Mouse (Mus musculus): Measurements from ENCODE around the gene Avpi1.
A peak's percentile ranks its signal among the peaks of the same experiment; 100 is the strongest.

Avpi1 gene

GRCm38 (mm10) chr19:42128787-42129508 is at the start of gene Avpi1:
Gene Avpi1 (minus strand): TSS chr19:42129059.
- peak; percentile 95 for DNase-seq (ENCODE audit: low read depth, low spot score)

- DNase-seq (ENCODE audit: low read depth, low spot score), result no peak
Measured at GRCm38 (mm10) chr19:42177461-42177860, 48.6 kb upstream of the Avpi1 start.

- DNase-seq (ENCODE audit: low read depth, low spot score), result no peak
Measured at GRCm38 (mm10) chr19:42176841-42177240, 48.0 kb upstream of the Avpi1 start.

DNA sequence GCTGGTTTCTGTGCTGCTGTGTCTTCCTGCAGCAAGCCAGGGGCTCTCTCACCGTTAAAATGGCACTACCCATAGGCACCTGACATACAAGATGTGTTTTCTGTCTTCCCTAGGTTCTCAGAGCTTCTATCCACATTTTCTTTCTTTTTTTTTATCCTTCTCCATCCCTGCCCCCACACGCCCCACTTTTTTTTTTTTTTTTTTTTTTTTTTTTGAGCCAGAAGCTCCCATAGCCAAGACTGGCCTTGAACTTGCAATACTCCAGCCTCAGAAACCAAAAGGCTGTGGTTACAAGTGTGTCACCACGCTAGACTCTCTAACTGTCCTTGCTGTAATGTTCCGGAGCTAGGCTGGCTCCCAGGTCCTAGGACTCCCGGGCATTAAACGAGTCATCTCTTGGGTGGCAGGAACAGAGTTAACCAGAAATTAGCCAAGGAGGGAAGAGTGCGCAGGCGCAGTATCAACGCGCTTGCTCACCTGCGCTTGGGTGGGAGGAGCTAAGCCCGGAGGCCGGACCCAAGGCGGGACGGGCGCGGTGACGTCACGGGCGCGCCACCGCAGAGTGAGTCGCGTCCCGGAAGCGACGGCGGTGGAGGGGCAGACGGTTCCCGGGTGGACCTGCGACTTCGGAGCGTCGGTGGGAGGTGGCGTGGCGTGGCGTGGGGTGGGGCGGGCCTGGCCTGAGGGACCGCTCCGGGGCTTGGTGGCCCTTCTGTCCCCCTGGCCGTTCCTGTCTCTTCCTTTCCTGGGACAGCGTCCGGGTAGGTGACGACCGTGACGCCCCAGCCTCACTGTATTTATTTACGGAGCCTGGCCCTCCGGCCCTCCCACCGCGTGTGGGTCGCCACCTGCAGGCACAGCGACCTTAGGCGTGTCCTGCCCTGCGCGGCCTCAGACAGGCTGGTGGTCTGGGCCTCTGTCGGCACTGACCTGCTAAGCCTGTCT is 41.4 kb upstream of the Avpi1 start:
- DNase-seq (ENCODE audit: low read depth, low spot score), result peak; percentile 85

GRCm38 (mm10) chr19:42169322-42169975 is 40.6 kb upstream of the Avpi1 start:
- DNase-seq (ENCODE audit: low read depth, low spot score), result no peak

GRCm38 (mm10) chr19:42167489-42167888 is 38.6 kb upstream of the Avpi1 start:
- DNase-seq (ENCODE audit: low read depth, low spot score), result no peak

- no peak for DNase-seq (ENCODE audit: low read depth, low spot score)
Measured at GRCm38 (mm10) chr19:42166766-42167165, 37.9 kb upstream of the Avpi1 start.

DNA sequence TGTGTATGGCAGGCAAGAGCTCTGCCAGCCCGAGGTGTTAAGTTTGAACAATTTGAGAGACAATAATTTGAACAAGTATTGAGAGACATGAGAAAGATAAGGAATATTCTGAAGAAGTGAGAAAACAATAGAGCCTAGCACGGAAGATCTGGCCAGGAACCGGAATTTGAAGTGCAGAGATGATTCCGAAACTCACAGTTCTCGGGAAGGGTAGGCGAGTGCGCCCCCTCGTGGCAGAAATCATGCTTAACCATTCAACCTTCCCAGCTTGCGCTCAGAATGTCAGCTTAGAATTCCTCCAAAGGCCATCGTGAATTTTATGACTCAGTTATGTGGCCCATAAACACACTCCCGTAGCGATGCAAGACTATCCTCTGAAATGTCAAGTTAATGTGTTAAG is 37.3 kb upstream of the Avpi1 start:
- DNase-seq (ENCODE audit: low read depth, low spot score), result no peak

DNA sequence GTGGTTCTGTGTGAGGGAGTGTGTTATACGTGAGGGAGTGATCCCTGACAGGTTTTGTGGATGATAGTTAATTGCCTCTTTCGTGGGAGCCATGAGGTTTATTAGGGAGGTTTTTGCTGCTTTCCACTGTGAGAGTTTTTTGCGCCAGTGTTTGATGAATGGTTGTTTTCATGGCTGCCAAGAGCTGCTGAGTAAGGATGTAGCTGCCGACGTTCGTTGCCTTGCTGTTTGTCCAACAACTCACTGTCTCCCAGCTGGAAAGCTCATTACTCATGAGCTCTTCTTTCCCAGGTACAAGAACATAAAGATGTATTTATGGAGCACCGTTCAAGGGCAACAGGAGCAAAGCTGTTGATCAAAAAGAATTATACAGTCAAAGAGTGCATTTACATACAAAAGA is 35.3 kb upstream of the Avpi1 start:
- no peak for DNase-seq (ENCODE audit: low read depth, low spot score)

DNA sequence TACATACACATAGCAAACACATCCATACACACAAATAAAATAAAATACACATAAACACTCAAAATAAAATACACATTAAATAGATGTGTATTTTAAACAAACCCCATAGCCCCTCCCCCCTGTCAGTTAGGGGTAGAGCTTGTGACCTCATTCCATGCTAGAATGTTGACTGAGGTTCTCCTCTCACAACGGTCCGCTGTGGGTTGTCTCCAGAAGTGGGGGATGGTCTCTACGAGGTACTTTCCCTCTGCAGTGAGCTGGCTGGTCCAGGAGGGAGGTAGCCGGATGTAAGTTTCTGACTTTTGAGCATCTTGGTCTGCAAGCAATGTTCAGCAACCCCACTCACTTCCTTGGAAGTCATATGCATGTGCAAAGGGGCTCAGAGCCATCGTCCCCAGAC is 34.9 kb upstream of the Avpi1 start, which contains the start of gene Zfyve27:
Gene Zfyve27, plus strand, starts transcription at position 188 of the 400 bp plus-strand sequence.
- DNase-seq (ENCODE audit: low read depth, low spot score), result no peak

DNA sequence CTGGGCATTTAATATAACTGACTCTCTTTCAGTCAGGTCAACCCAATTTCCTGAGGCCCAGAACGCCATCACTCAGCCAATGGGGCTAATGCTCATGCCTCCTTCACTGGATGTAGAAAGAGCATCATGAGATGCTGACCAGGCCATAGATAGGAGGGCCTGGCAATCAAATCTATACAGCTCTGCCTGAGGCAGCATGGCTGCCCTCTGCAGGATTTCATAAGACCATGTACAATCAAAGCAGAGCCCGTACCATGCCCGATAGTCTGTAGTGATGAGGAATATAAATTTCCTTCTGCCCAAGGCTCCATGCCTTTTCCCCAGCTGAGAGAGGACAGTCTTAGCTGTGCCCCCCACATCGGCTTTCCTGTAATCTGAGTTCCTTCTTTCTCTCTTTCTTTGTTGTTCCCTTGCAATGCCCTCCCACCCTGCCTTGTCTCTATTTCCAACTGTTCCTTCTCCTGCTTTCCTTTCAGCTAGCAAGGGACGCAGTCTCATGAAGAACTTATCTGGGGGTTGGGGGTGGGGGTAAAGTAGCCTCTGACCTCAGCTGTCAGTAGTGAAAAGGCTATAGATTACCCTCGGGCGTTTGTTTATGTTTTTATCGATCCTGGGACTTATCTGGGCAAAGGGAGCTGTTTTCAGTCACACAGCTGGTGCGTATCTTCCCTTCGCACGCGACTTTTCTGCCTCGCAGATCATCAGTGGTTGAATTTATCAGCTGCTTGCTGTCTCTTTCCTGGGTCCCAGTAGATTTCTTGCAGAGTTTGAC is 29.6 kb upstream of the Avpi1 start:
- DNase-seq (ENCODE audit: low read depth, low spot score), result no peak

DNA sequence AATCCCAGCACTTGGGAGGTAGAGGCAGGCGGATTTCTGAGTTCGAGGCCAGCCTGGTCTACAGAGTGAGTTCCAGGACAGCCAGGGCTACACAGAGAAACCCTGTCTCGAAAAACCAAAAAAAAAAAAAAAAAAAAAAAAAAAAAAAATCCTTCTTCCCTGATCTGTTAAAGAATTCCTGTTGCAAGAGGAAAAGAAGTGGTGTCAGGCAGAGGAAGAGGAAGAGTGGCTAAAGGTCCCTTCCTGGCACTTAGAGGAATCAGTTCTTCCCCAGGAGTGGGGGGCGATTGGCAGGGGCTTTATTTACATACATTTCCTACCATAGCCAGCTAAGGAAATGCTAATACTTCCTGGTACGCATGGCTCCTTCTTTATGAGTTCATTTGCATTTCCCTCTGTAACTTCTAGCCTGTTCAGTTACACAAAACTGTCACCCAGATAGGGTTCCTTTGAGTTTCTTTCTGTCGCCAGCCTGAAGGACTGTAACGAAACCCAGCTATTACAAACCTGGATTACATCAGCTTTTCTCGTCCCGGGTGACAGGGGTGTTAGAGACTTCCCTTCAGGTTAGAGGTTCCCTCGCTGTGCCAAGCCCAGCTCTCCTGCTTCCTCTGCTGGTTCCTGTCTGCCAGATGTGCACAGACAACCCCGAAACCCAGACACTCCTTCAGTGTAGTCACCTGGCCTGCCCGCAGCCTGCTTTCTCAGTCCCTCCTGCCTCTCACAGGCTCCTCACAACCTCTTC is 28.8 kb upstream of the Avpi1 start:
- no peak for DNase-seq (ENCODE audit: low read depth, low spot score)

- no peak for DNase-seq (ENCODE audit: low read depth, low spot score)
Measured at GRCm38 (mm10) chr19:42151990-42152389, 23.1 kb upstream of the Avpi1 start.

DNA sequence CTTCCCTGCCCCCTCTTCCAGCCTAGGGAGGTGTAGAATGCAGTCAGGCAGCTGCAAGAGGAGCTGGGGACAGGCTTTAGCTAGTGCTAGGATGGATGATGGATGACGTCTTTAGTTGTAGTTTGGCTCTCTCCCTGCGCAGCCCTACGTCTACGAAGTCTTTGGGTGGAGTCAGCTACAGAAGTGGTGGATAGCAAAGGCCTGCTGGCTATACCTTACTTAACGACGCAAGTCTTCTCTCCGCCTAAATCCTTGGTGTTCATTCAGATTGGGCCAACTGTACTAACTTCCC is 19.7 kb upstream of the Avpi1 start:
- no peak for DNase-seq (ENCODE audit: low read depth, low spot score)

GRCm38 (mm10) chr19:42147769-42148568 is 19.1 kb upstream of the Avpi1 start:
- no peak for DNase-seq (ENCODE audit: low read depth, low spot score)

DNA sequence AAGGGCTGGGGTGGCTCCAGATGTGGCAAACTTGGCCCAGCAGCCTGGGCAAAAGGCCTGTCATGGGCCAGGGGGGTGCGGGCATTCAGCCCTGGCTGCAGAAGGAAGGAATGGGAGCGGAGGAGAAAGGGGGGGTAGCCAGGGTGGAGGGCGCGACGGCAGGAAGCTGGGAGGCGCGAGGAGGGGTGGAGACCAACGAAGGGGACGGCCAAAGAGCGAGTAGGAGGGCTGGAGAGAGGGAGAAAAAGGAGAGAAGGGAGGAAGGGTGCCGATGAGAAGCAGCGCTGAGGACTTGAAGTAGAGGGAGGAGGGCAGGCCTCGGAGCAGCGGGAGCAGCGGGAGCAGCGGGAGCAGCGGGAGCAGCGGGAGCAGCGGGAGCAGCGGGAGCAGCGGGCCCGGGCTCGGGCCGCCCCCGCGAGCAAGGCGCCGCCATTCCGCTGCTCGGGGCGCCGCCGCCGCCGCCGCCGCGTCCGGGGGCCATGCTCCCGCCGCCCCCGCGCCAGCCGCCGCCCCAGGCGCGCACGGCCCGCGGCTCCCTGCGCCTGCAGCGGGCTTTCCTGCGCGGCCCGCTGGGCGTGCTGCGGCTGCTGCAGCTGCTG is 18.4 kb upstream of the Avpi1 start, which contains the start of gene Marveld1:
Gene Marveld1, plus strand, starts transcription at position 231 of the 599 bp plus-strand sequence.
- DNase-seq (ENCODE audit: low read depth, low spot score), result no peak

GRCm38 (mm10) chr19:42146276-42147010 is 17.6 kb upstream of the Avpi1 start:
- no peak for DNase-seq (ENCODE audit: low read depth, low spot score)

DNA sequence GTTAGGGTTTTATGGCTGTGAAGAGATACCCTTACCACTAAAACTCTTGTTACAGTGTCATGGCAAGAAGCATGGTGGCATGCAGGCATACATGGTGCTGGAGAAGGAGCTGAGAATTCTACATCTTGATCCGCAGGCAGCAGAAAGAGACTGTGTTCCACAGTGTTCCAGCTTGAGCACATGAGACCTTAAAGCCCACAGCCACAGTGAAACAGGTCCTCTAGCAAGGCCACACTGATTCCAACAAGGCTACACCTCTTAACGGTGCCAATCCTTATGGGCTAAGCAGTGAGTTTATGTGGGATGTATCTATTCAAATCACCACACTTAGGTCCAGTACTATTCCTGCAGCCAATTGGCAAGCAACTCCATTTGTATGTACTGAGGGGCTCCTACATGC is 16.9 kb upstream of the Avpi1 start:
- DNase-seq (ENCODE audit: low read depth, low spot score), result no peak

DNA sequence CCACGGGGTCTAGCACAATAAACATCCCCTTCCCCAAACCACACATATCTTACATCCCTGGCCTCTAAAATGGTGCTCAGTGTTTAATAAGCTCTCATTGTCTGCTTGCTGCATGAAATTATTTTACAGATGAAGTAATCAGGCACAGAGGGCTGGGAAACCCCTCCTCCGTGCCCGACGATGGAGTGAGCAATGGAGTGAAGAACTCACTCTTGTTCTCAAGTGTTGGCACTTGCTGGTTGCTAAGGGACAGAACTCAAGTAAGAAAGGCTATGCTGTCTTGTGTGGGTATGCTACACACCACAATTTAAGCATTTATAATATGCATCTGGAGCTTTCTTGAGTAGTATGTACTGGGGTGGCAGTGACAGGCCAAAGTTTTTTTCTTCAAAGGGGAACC is 16.4 kb upstream of the Avpi1 start:
- DNase-seq (ENCODE audit: low read depth, low spot score), result no peak
